Mouse (Mus musculus) liver, embryonic 14.5 days (tissue): ENCODE results near the gene Ceacam2.
"Not testable (repeated sequence)": the region's sequence is repeated elsewhere in the genome, so short reads cannot be mapped to it uniquely, and the experiment has no call there.

Source experiments
- CTCF ChIP-seq: IDR thresholded peaks from 2 replicates; pipeline ENCODE4 v1.5.1; 2016; ENCODE audit warnings: antibody characterized with exemption, low read depth, control low read depth
- EP300 ChIP-seq: IDR thresholded peaks from 2 replicates; pipeline ENCODE4 v1.6.1; 2016; ENCODE audit warnings: antibody characterized with exemption, low read depth

- not testable (repeated sequence) for TF ChIP-seq CTCF, EP300
Observed at GRCm38 (mm10) chr7:25573806-25574205, 34.1 kb upstream of the Ceacam2 start.
